Comparison of ENCODE assay signal across 13 mouse cellular contexts in genomic region chr6:136541350-136541749, GRCm38 (mm10). TPM values are rescaled to one million over a fixed set of nuclear protein-coding genes. Genes with fewer than 3 reads are reported as not detected.
A peak's percentile ranks its signal among the peaks of the same experiment; 100 is the strongest.
DNase-seq lines count a peak whose midpoint lies in the region; ATAC-seq and TF ChIP-seq lines count a peak whose summit lies in the region.
"Had no signal": no experiment of that assay in that cellular context is flagged by ENCODE, and none has a peak within 500 bp of the region (broad histone marks: within the 10 kb centered on the region; RNA-seq: fewer than 3 reads in every experiment).

No protein-coding gene starts in this region.

- 74% methylated on average over 5 of the region's 5 CpGs for WGBS in heart, embryonic 15.5 days
- WGBS in forebrain, postnatal 0 days, result 18% methylated on average over 5 of the region's 5 CpGs
- WGBS in midbrain, embryonic 16.5 days, result 12% methylated on average over 5 of the region's 5 CpGs
- WGBS in kidney, embryonic 14.5 days, result 64% methylated on average over 5 of the region's 5 CpGs

- intact Hi-C loops in heart, postnatal 36 days (cut with DNase I), result no loop called here

- no peaks in the 10 kb centered on the region for H3K9me3 ChIP-seq in heart, embryonic 15.5 days (replicated peaks)
- H3K9me3 ChIP-seq in forebrain, postnatal 0 days (ENCODE audit: low read length), result no peaks in the 10 kb centered on the region
- no peaks in the 10 kb centered on the region for H3K9me3 ChIP-seq in midbrain, embryonic 16.5 days (replicated peaks; ENCODE audit: control insufficient read depth, low read length, poor library complexity, severe bottlenecking)
- no peaks in the 10 kb centered on the region for H3K9me3 ChIP-seq in kidney, embryonic 14.5 days (ENCODE audit: control insufficient read depth, low read length)

- TF ChIP-seq CTCF in forebrain, postnatal 0 days (IDR thresholded peaks at IDR 0.05; ENCODE audit: low read depth), result no peak

- no peak for ATAC-seq in heart, embryonic 15.5 days (replicated peaks; ENCODE audit: insufficient number of reproducible peaks, insufficient read depth, low FRiP score, low read depth)
- ATAC-seq in forebrain, postnatal 0 days, result no peak
- ATAC-seq in midbrain, embryonic 16.5 days, result peak; percentile 11; the same call in 1 of the 2 replicates
- ATAC-seq in kidney, embryonic 14.5 days (ENCODE audit: low FRiP score, low TSS enrichment), result no peak

- H3K9ac ChIP-seq in heart, embryonic 15.5 days, result no peak overlapping the region
- H3K9ac ChIP-seq in forebrain, postnatal 0 days, result no peak overlapping the region
- no peak overlapping the region for H3K9ac ChIP-seq in midbrain, embryonic 16.5 days (ENCODE audit: low read depth, low read length)
- no peak overlapping the region for H3K9ac ChIP-seq in kidney, embryonic 14.5 days (ENCODE audit: low read depth, low read length)

- no peak overlapping the region for H3K4me3 ChIP-seq in heart, embryonic 15.5 days
- no peak overlapping the region for H3K4me3 ChIP-seq in forebrain, postnatal 0 days (ENCODE audit: low read depth, low read length)
- no peak overlapping the region for H3K4me3 ChIP-seq in midbrain, embryonic 16.5 days (ENCODE audit: low read depth, low read length)
- H3K4me3 ChIP-seq in kidney, embryonic 14.5 days (ENCODE audit: low read length), result no peak overlapping the region

- H3K4me2 ChIP-seq in heart, embryonic 15.5 days, result no peak overlapping the region
- peak overlapping the region; percentile 10; the same call in 1 of the 2 replicates for H3K4me2 ChIP-seq in forebrain, postnatal 0 days (ENCODE audit: low read depth)
- H3K4me2 ChIP-seq in midbrain, embryonic 16.5 days (ENCODE audit: low read length), result peak overlapping the region; percentile 33
- H3K4me2 ChIP-seq in kidney, embryonic 14.5 days (replicated peaks; ENCODE audit: low read depth, low read length), result no peak overlapping the region

- peaks cover 19% of the 10 kb centered on the region; the same call in 1 of the 2 replicates for H3K36me3 ChIP-seq in heart, embryonic 15.5 days
- peaks cover 10% of the 10 kb centered on the region; the same call in 1 of the 2 replicates for H3K36me3 ChIP-seq in forebrain, postnatal 0 days (ENCODE audit: insufficient read depth)
- peaks cover 5% of the 10 kb centered on the region for H3K36me3 ChIP-seq in midbrain, embryonic 16.5 days (ENCODE audit: control insufficient read depth, insufficient read depth, low read length)
- peaks cover 3% of the 10 kb centered on the region; the same call in 1 of the 2 replicates for H3K36me3 ChIP-seq in kidney, embryonic 14.5 days (ENCODE audit: control insufficient read depth, insufficient read depth, low read length)

- no peak for DNase-seq in heart, postnatal 36 days
- DNase-seq in ZHBTc4 (ENCODE audit: low read depth, low spot score), result peak; percentile 53
- DNase-seq in forebrain, postnatal 0 days, result no peak
- no peak for DNase-seq in thymus, postnatal 4 days
- no peak for DNase-seq in thymus, postnatal 14 days
- DNase-seq: cerebellum, adult 8-10 months; kidney, adult 2 months; left cerebral cortex, postnatal 4 days; right cerebral cortex, postnatal 14 days; thymus, postnatal 25 days had no signal

- H3K27me3 ChIP-seq in heart, embryonic 15.5 days, result no peaks in the 10 kb centered on the region
- H3K27me3 ChIP-seq in forebrain, postnatal 0 days (ENCODE audit: insufficient read depth, low read length), result no peaks in the 10 kb centered on the region
- H3K27me3 ChIP-seq in midbrain, embryonic 16.5 days (ENCODE audit: control insufficient read depth, insufficient read depth, low read depth, low read length), result no peaks in the 10 kb centered on the region
- no peaks in the 10 kb centered on the region for H3K27me3 ChIP-seq in kidney, embryonic 14.5 days (ENCODE audit: control insufficient read depth, insufficient read depth, low read length)

- H3K4me1 ChIP-seq in heart, embryonic 15.5 days (replicated peaks), result peaks cover 34% of the 10 kb centered on the region
- peaks cover 12% of the 10 kb centered on the region for H3K4me1 ChIP-seq in forebrain, postnatal 0 days (ENCODE audit: insufficient read depth)
- peaks cover 23% of the 10 kb centered on the region for H3K4me1 ChIP-seq in midbrain, embryonic 16.5 days (ENCODE audit: control insufficient read depth, insufficient read depth, low read length)
- H3K4me1 ChIP-seq in kidney, embryonic 14.5 days (ENCODE audit: control insufficient read depth, insufficient read depth, low read length), result peaks cover 19% of the 10 kb centered on the region

- peak overlapping the region; percentile 45 for H3K27ac ChIP-seq in heart, embryonic 15.5 days
- peak overlapping the region; percentile 75 for H3K27ac ChIP-seq in forebrain, postnatal 0 days (ENCODE audit: low read depth, low read length)
- H3K27ac ChIP-seq in midbrain, embryonic 16.5 days (ENCODE audit: low read length), result peak overlapping the region; percentile 80
- no peak overlapping the region for H3K27ac ChIP-seq in kidney, embryonic 14.5 days (ENCODE audit: low read depth, low read length)

RNA-seq across cellular contexts. Expression of gene Atf7ip, which starts 35.4 kb away (rescaled TPM):
- polyA plus RNA-seq in heart, embryonic 15.5 days (2015; fragmentation: Nextera tagmentation; extraction: Ambion mirVana), result 30.3 and 32.6 TPM in 2 replicates
- 10 to 100 TPM; 78.1 to 88.5 TPM for total RNA-seq in heart, postnatal 36 days (2021)
- total RNA-seq in forebrain, postnatal 0 days (2014; rRNA removed), result 35.0 and 54.8 TPM in 2 replicates
- polyA plus RNA-seq in forebrain, postnatal 0 days (2015; fragmentation: Nextera tagmentation; extraction: Ambion mirVana), result 12.6 and 23.5 TPM in 2 replicates
- 38.2 and 40.6 TPM in 2 replicates for polyA plus RNA-seq in midbrain, embryonic 16.5 days (2015; fragmentation: Nextera tagmentation; extraction: Ambion mirVana)
- 31.3 and 54.2 TPM in 2 replicates for polyA plus RNA-seq in kidney, embryonic 14.5 days (2014; fragmentation: Nextera tagmentation; extraction: Ambion mirVana)

Comparison
In these comparisons a context has a peak if more than half of its experiments do, and no peak if none do; other contexts are left out.
1. H3K4me2 ChIP-seq: peak in forebrain, postnatal 0 days (single experiment) and midbrain, embryonic 16.5 days (single experiment); none in heart, embryonic 15.5 days (single experiment) and kidney, embryonic 14.5 days (single experiment).